In the genomic region with DNA sequence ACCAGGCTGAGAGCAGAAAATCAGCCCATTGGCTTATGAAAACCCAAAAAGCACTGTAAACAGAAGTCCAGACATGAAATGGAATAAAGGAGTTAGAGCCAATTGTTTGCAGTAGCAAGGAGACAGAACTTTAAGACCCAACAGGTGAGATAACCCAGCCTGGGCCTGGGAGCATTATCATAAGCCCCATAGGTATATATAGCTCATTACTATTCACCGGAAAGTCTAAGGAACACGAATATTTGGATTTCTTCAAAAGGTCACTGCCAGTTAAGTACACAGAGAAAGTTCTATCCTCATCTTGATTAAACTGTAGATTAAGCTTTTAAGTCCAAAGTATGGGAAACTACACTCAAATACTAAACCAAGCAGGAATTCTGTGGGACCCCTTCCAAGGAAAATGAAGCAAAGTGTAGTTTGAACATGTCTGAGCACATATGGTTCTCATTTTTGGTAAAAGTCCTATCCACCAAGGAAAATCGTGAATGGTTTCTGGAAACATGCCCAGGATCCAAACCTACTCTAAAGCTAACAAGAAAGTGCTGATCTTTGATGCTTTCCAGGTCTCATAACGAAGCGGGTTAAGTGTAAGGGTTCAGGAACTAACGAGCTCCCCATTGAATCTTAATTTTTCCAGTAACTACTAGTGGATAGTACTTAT, we compare ENCODE assay signal across 11 mouse cellular contexts. TPM values are rescaled to one million over a fixed set of nuclear protein-coding genes. Genes with fewer than 3 reads are reported as not detected.
DNase-seq lines count a peak whose midpoint lies in the region; ATAC-seq lines count a peak whose summit lies in the region.
"Had no signal": no experiment of that assay in that cellular context is flagged by ENCODE, and none has a peak within 500 bp of the region (broad histone marks: within the 10 kb centered on the region; RNA-seq: fewer than 3 reads in every experiment).

No protein-coding gene starts in this region.

- H3K9me3 ChIP-seq in forebrain, embryonic 14.5 days (replicated peaks; ENCODE audit: control insufficient read depth, low read length), result no peaks in the 10 kb centered on the region
- no peaks in the 10 kb centered on the region for H3K9me3 ChIP-seq in forebrain, embryonic 10.5 days
- H3K9me3 ChIP-seq in kidney, embryonic 16.5 days (ENCODE audit: low read length), result no peaks in the 10 kb centered on the region
- H3K9me3 ChIP-seq in limb, embryonic 13.5 days, result no peaks in the 10 kb centered on the region

- DNase-seq in forebrain, embryonic 14.5 days (ENCODE audit: low spot score), result peak; percentile 43
- DNase-seq in forebrain, embryonic 10.5 days (ENCODE audit: extremely low spot score, low spot score), result no peak
- no peak for DNase-seq in kidney, adult 8-10 months
- peak; percentile 32 for DNase-seq in brain, adult 2 months (ENCODE audit: low read depth, low spot score)
- DNase-seq in urinary bladder, postnatal 14 days (ENCODE audit: low spot score), result no peak
- no peak for DNase-seq in right cerebral cortex, postnatal 25 days
- DNase-seq: adrenal gland, postnatal 14 days; cerebellum, adult 18-20 months; lung, postnatal 10 days had no signal

- no peaks in the 10 kb centered on the region for H3K4me1 ChIP-seq in forebrain, embryonic 14.5 days (ENCODE audit: control insufficient read depth, insufficient read depth, low read length)
- no peaks in the 10 kb centered on the region for H3K4me1 ChIP-seq in forebrain, embryonic 10.5 days
- H3K4me1 ChIP-seq in kidney, embryonic 16.5 days (ENCODE audit: insufficient read depth, low read length), result no peaks in the 10 kb centered on the region
- H3K4me1 ChIP-seq in limb, embryonic 13.5 days, result peaks cover 7% of the 10 kb centered on the region; the same call in 1 of the 2 replicates

- no peak for ATAC-seq in forebrain, embryonic 14.5 days
- no peak for ATAC-seq in kidney, embryonic 16.5 days (ENCODE audit: low FRiP score, low TSS enrichment)
- ATAC-seq in limb, embryonic 13.5 days (ENCODE audit: low FRiP score, low read depth), result peak; percentile 91

- H3K4me2 ChIP-seq in forebrain, embryonic 14.5 days (ENCODE audit: low read length), result no peak overlapping the region
- H3K4me2 ChIP-seq in kidney, embryonic 16.5 days (replicated peaks; ENCODE audit: low read depth, low read length), result no peak overlapping the region
- no peak overlapping the region for H3K4me2 ChIP-seq in limb, embryonic 13.5 days (replicated peaks)

- H3K27me3 ChIP-seq in forebrain, embryonic 14.5 days (replicated peaks; ENCODE audit: control insufficient read depth, insufficient read depth, low read length), result no peaks in the 10 kb centered on the region
- H3K27me3 ChIP-seq in forebrain, embryonic 10.5 days (ENCODE audit: poor library complexity, severe bottlenecking), result no peaks in the 10 kb centered on the region
- no peaks in the 10 kb centered on the region for H3K27me3 ChIP-seq in kidney, embryonic 16.5 days (ENCODE audit: insufficient read depth, low read length)
- H3K27me3 ChIP-seq in limb, embryonic 13.5 days, result no peaks in the 10 kb centered on the region

- H3K9ac ChIP-seq in forebrain, embryonic 14.5 days (ENCODE audit: low read length), result no peak overlapping the region
- no peak overlapping the region for H3K9ac ChIP-seq in kidney, embryonic 16.5 days (replicated peaks; ENCODE audit: low read length)
- H3K9ac ChIP-seq in limb, embryonic 13.5 days, result no peak overlapping the region

- H3K27ac ChIP-seq in forebrain, embryonic 14.5 days (ENCODE audit: low read depth, low read length), result no peak overlapping the region
- H3K27ac ChIP-seq in forebrain, embryonic 10.5 days, result no peak overlapping the region
- peak overlapping the region; percentile 46; the same call in 1 of the 2 replicates for H3K27ac ChIP-seq in kidney, embryonic 16.5 days (ENCODE audit: low read length)
- H3K27ac ChIP-seq in limb, embryonic 13.5 days, result peak overlapping the region; percentile 66; the same call in 1 of the 2 replicates

- H3K36me3 ChIP-seq in forebrain, embryonic 14.5 days (ENCODE audit: control insufficient read depth, insufficient read depth, low read length), result no peaks in the 10 kb centered on the region
- no peaks in the 10 kb centered on the region for H3K36me3 ChIP-seq in forebrain, embryonic 10.5 days (replicated peaks)
- no peaks in the 10 kb centered on the region for H3K36me3 ChIP-seq in kidney, embryonic 16.5 days (ENCODE audit: insufficient read depth, low read length)
- H3K36me3 ChIP-seq in limb, embryonic 13.5 days, result no peaks in the 10 kb centered on the region

- WGBS in forebrain, embryonic 14.5 days, result 43% methylated on average over 6 of the region's 6 CpGs
- 76% methylated on average over 6 of the region's 6 CpGs for WGBS in forebrain, embryonic 10.5 days
- WGBS in kidney, embryonic 16.5 days, result 62% methylated on average over 6 of the region's 6 CpGs
- 14% methylated on average over 6 of the region's 6 CpGs for WGBS in limb, embryonic 13.5 days

- no peak overlapping the region for H3K4me3 ChIP-seq in forebrain, embryonic 14.5 days (ENCODE audit: low read depth, low read length)
- no peak overlapping the region for H3K4me3 ChIP-seq in forebrain, embryonic 10.5 days
- H3K4me3 ChIP-seq in kidney, embryonic 16.5 days (ENCODE audit: low read length), result no peak overlapping the region
- no peak overlapping the region for H3K4me3 ChIP-seq in limb, embryonic 13.5 days

RNA-seq across cellular contexts. Expression of a gene that starts 51.5 kb away (rescaled TPM):
- polyA plus RNA-seq in forebrain, embryonic 14.5 days (2014; fragmentation: Nextera tagmentation; extraction: Ambion mirVana), result 115 and 126 TPM in 2 replicates
- polyA plus RNA-seq in forebrain, embryonic 10.5 days (2016; fragmentation: Nextera tagmentation; extraction: Ambion mirVana), result 104 and 111 TPM in 2 replicates
- 114 and 117 TPM in 2 replicates for polyA plus RNA-seq in kidney, embryonic 16.5 days (2015; fragmentation: Nextera tagmentation; extraction: Ambion mirVana)
- polyA plus RNA-seq in limb, embryonic 13.5 days (2015; fragmentation: Nextera tagmentation; extraction: Ambion mirVana), result 139 and 140 TPM in 2 replicates

Comparison
In these comparisons a context has a peak if more than half of its experiments do, and no peak if none do; other contexts are left out.
1. DNase-seq: peak in forebrain, embryonic 14.5 days (single experiment) and brain, adult 2 months (single experiment); none in forebrain, embryonic 10.5 days (single experiment), kidney, adult 8-10 months (0 of 2), urinary bladder, postnatal 14 days (single experiment) and right cerebral cortex, postnatal 25 days (single experiment).
2. H3K27ac ChIP-seq: peak in kidney, embryonic 16.5 days (single experiment) and limb, embryonic 13.5 days (single experiment); none in forebrain, embryonic 14.5 days (single experiment) and forebrain, embryonic 10.5 days (single experiment).